Mouse (Mus musculus): ENCODE data around the gene Ubn1. TPM values are rescaled to one million over a fixed set of nuclear protein-coding genes. Genes with fewer than 3 reads are reported as not detected.

The Ubn1 gene
- polyA plus RNA-seq, 1 experiment from 2014 or later = 22.9 TPM

DNA sequence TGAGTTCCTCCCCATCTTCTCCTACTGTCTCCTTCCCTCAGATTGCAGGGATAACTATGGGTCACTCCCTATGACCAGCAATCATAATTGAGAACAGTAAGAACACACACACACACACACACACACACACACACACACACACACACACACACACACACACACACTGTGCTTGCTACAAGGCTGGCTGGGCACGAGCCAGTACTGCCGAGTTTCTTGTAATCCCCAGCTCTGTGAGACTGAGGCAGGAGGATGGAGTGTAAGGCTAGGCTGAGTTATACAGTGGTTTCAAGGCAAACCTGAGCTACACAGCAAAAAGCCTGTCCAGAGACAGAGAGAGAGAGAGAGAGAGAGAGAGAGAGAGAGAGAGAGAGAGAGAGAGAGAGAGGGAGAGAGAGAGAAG is 80.3 kb downstream of the Ubn1 start:
- peaks cover 21% of the 10 kb centered on the region for H3K4me1 ChIP-seq
- H3K36me3 ChIP-seq = no peaks in the 10 kb centered on the region
- WGBS = 56% methylated on average over 2 of the region's 2 CpGs
- H3K4me3 ChIP-seq = no peak overlapping the region
- no peak overlapping the region for H3K27ac ChIP-seq
- H3K9ac ChIP-seq = no peak overlapping the region
- no peaks in the 10 kb centered on the region for H3K9me3 ChIP-seq
- no peak overlapping the region for H3K4me2 ChIP-seq
- H3K27me3 ChIP-seq = peaks cover 59% of the 10 kb centered on the region
- ATAC-seq (ENCODE audit: insufficient number of reproducible peaks, insufficient read depth, low FRiP score, low TSS enrichment, low read depth) = no peak

DNA sequence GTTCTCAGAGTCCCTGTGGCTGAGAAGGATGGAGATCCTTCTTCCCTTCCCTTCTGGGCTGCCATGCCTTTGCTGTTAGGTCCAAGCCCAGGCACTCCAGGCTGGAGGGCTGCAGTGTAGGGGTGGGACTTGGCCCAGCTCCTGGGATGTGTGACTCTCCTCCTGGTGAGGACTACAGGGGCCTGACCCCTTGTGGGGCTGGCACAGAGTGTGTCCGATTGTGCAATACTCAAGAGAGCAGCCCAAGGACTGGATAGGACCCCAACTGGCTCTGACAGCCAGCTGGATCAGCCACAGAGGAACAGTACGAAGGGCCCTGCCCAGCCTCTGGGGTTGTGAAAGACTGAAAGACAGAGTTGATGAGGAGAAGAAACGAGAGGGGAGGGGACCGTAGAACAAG is 80.9 kb downstream of the Ubn1 start:
- Histone ChIP-seq H3K4me3 (peak overlapping the region; percentile 44; the same call in 1 of the 2 replicates), H3K9ac (no peak overlapping the region), H3K4me2 (peak overlapping the region; percentile 62), H3K9me3 (no peaks in the 10 kb centered on the region), H3K27ac (no peak overlapping the region), H3K4me1 (peaks cover 25% of the 10 kb centered on the region), H3K36me3 (no peaks in the 10 kb centered on the region), H3K27me3 (peaks cover 59% of the 10 kb centered on the region)
- WGBS = 13% methylated on average over 4 of the region's 4 CpGs
- ATAC-seq (ENCODE audit: insufficient number of reproducible peaks, insufficient read depth, low FRiP score, low TSS enrichment, low read depth) = no peak; the same call in 1 of the 2 replicates

DNA sequence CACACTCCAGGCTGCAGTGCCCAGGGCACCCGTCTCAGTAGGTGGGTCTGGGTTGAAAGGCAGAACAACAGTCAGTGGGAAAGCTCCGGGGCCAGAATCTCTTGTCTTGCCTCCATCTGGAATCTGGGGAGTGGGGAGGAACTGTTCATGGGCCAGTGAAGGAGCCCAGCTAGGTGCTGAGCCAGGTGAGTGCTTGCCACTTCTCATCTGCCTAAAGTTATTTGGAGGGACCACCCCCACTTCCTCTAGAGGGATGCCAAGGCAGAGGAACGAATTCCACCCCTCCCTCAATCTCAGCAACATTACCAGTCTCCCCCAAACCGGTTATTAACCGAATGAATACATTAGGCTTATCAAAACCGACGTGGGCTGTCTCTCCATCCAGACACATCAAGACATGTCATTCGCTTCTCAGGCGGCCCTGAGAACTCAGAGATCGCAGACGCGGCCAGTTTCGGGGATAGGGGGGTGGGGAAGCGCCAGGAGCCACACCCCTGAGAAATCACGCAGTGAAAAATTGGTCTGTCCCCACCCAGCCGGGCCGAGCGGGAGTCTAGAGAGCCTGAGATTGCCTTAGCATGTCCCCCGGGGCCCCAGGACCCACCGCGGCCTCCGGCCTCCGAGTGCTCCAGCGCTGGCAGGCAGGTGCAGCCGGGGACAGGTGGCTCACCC is 81.5 kb downstream of the Ubn1 start:
- ATAC-seq (ENCODE audit: insufficient number of reproducible peaks, insufficient read depth, low FRiP score, low TSS enrichment, low read depth) = no peak
- peaks cover 59% of the 10 kb centered on the region for H3K27me3 ChIP-seq
- no peak overlapping the region for H3K27ac ChIP-seq
- peak overlapping the region; percentile 44 for H3K4me3 ChIP-seq
- H3K9me3 ChIP-seq = no peaks in the 10 kb centered on the region
- H3K4me1 ChIP-seq = peaks cover 30% of the 10 kb centered on the region
- 2% methylated on average over 25 of the region's 25 CpGs for WGBS
- peak overlapping the region; percentile 41; the same call in 1 of the 2 replicates for H3K9ac ChIP-seq
- H3K36me3 ChIP-seq = no peaks in the 10 kb centered on the region
- peak overlapping the region; percentile 62 for H3K4me2 ChIP-seq

DNA sequence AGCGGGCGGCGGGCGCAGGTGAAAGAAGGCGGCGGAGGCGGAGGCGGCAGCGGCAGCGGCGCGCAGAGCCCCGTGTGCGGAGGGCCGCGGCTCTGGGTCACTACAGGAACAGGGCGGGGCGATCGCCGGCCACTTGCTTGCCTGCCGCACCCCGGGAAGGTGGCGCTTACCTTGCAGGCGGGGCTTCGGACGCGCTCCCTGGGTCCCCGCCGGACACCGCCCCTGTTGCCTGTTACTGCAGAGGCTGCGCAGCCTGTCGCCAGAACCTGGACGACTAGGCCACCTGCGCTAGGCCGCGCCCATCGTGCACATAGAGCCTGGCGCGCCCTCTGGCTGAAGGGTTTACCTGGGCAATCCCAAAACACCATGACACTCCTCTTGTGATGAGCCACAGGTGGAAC is 82.5 kb downstream of the Ubn1 start, which contains the start of gene Ppl:
Gene Ppl, minus strand, starts transcription at position 21 of the 401 bp plus-strand sequence.
- ATAC-seq (ENCODE audit: insufficient number of reproducible peaks, insufficient read depth, low FRiP score, low TSS enrichment, low read depth) = no peak
- H3K27me3 ChIP-seq = peaks cover 59% of the 10 kb centered on the region
- whole genome bisulfite sequencing = 1% methylated on average over 39 of the region's 39 CpGs

DNA sequence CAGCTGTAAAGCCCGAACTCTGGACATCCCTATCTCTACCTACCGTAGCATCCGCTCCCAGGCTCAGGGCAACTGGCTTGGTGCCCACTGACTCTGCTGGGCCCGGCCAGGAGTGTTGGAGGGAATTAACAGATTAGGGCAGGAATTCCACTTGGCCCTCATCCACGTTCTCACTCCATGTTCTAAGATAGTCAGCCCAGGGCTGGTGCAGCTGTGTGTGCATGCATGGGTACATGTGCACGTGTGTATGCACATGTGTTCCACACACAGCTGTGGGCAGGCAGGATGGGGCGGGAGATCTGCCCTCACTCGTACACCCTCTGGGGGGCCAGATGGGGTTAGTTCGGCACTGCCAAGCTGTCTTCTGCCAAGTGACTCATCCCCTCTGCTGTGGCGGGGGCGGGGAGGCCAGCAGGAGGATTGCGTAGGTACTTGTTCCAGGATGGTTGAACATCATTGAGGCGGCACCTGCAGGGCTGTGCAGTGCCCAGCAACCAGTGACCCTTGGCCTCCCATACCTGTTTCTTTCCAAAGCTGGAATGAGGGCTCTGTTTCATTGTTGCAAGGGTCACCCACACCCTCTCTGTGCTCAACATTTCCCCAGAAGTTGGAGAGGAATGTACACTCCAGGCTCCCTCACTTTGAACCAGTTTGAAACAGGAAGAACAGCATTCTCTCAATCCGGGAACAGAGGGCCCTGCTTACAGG is 84.9 kb downstream of the Ubn1 start:
- ATAC-seq (ENCODE audit: insufficient number of reproducible peaks, insufficient read depth, low FRiP score, low TSS enrichment, low read depth) = no peak
- no peak overlapping the region for H3K4me2 ChIP-seq
- WGBS = 64% methylated on average over 14 of the region's 14 CpGs

More for the DNA sequence above, 82.5 kb downstream of the Ubn1 start, which contains the start of gene Ppl:
- peak within 1 kb of the TSS; percentile 44 for H3K4me3 ChIP-seq
- H3K27ac ChIP-seq = no peak within 1 kb of the TSS; the same call in 1 of the 2 replicates
- peaks cover 30% of the 10 kb centered on the region for H3K4me1 ChIP-seq
- H3K9me3 ChIP-seq = no peaks in the 10 kb centered on the region
- no peaks in the 10 kb centered on the region for H3K36me3 ChIP-seq
- H3K4me2 ChIP-seq = peak within 1 kb of the TSS; percentile 62
- peak within 1 kb of the TSS; percentile 41 for H3K9ac ChIP-seq

DNA sequence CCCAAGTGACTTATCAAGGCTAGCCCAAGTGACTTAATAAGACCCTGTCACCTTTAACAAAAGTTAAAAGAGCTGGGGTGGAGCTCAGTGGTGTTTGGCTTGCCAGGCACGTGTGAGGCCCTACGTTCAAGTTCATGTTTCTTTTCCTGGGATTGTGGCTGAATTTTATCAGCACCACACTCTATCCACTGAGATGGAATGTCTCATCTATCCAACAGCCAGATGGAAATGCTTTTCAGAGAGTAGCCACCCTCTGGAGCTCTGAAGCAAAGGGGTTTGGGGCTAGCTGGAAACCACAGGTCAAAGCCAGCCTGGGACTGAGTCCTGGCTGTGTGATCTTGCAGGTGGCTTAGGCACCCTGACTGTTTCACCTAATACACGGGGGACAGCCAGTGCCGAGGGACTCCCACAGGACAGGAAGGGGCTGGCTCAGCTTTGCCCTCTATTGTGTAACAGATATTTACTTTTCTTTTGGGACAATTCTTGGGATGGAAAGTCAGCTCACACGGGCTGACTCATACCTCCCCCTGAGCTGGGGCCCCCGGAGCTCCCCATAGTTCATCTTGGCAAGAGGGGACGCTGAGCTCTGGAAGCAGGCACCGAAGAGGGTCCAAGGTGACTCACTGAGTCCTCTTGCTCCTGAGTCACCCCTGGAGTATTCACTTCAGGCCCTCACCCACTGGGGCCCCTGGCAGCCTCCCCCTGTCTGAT is 85.8 kb downstream of the Ubn1 start:
- H3K4me1 ChIP-seq = peaks cover 30% of the 10 kb centered on the region
- no peak for ATAC-seq (ENCODE audit: insufficient number of reproducible peaks, insufficient read depth, low FRiP score, low TSS enrichment, low read depth)
- H3K36me3 ChIP-seq = no peaks in the 10 kb centered on the region
- no peaks in the 10 kb centered on the region for H3K9me3 ChIP-seq
- no peak overlapping the region for H3K4me3 ChIP-seq
- no peak overlapping the region for H3K4me2 ChIP-seq
- 65% methylated on average over 8 of the region's 8 CpGs for WGBS
- no peak overlapping the region for H3K9ac ChIP-seq
- peaks cover 41% of the 10 kb centered on the region for H3K27me3 ChIP-seq
- peak overlapping the region; percentile 9 for H3K27ac ChIP-seq

More for the DNA sequence above, 84.9 kb downstream of the Ubn1 start:
- Histone ChIP-seq H3K9me3 (no peaks in the 10 kb centered on the region), H3K27ac (0 out of 2 replicates have a peak overlapping the region, but pooled peaks have one; percentile 28), H3K4me1 (peaks cover 30% of the 10 kb centered on the region), H3K27me3 (peaks cover 50% of the 10 kb centered on the region), H3K9ac (no peak overlapping the region), H3K36me3 (no peaks in the 10 kb centered on the region), H3K4me3 (no peak overlapping the region)

Other genes with a start within 250 kb of the Ubn1 start
- gene 4930562C15Rik, start 214.6 kb upstream of the Ubn1 start, polyA plus RNA-seq (2015; fragmentation: Nextera tagmentation; extraction: Ambion mirVana) = 0.44 and 0.89 TPM in 2 replicates
- 40.2 and 41.5 TPM in 2 replicates for gene Ubald1, start 169.7 kb upstream of the Ubn1 start, polyA plus RNA-seq (2015; fragmentation: Nextera tagmentation; extraction: Ambion mirVana)
- 87.7 and 95.2 TPM in 2 replicates for gene Mgrn1, start 163.8 kb upstream of the Ubn1 start, polyA plus RNA-seq (2015; fragmentation: Nextera tagmentation; extraction: Ambion mirVana)
- gene Nudt16l1, start 111.3 kb upstream of the Ubn1 start, polyA plus RNA-seq (2015; fragmentation: Nextera tagmentation; extraction: Ambion mirVana) = 179 and 185 TPM in 2 replicates
- gene Anks3, start 85.9 kb upstream of the Ubn1 start, polyA plus RNA-seq (2015; fragmentation: Nextera tagmentation; extraction: Ambion mirVana) = 67.6 and 68.4 TPM in 2 replicates
- not detected in 2 replicates for gene Sept12, start 52.2 kb upstream of the Ubn1 start, polyA plus RNA-seq (2015; fragmentation: Nextera tagmentation; extraction: Ambion mirVana)
- gene Smim22, start 42.8 kb upstream of the Ubn1 start, polyA plus RNA-seq (2015; fragmentation: Nextera tagmentation; extraction: Ambion mirVana) = 5.4 and 10.0 TPM in 2 replicates
- gene Rogdi, start 36.5 kb upstream of the Ubn1 start, polyA plus RNA-seq (2015; fragmentation: Nextera tagmentation; extraction: Ambion mirVana) = 59.2 and 65.8 TPM in 2 replicates
- 139 and 143 TPM in 2 replicates for gene Glyr1, start 194 bp upstream of the Ubn1 start, polyA plus RNA-seq (2015; fragmentation: Nextera tagmentation; extraction: Ambion mirVana)
- gene Ppl, start 82.4 kb downstream of the Ubn1 start, polyA plus RNA-seq (2015; fragmentation: Nextera tagmentation; extraction: Ambion mirVana) = 7.9 and 8.4 TPM in 2 replicates
- gene Sec14l5, start 97.1 kb downstream of the Ubn1 start, polyA plus RNA-seq (2015; fragmentation: Nextera tagmentation; extraction: Ambion mirVana) = 0.06 and 0.14 TPM in 2 replicates
- gene Nagpa, start 154.0 kb downstream of the Ubn1 start, polyA plus RNA-seq (2015; fragmentation: Nextera tagmentation; extraction: Ambion mirVana) = 16.7 and 17.9 TPM in 2 replicates
- 1.7 and 2.9 TPM in 2 replicates for gene AU021092, start 172.2 kb downstream of the Ubn1 start, polyA plus RNA-seq (2015; fragmentation: Nextera tagmentation; extraction: Ambion mirVana)
- gene Alg1, start 183.6 kb downstream of the Ubn1 start, polyA plus RNA-seq (2015; fragmentation: Nextera tagmentation; extraction: Ambion mirVana) = 31.2 and 38.1 TPM in 2 replicates
- gene Eef2kmt, start 205.9 kb downstream of the Ubn1 start, polyA plus RNA-seq (2015; fragmentation: Nextera tagmentation; extraction: Ambion mirVana) = 17.0 and 20.3 TPM in 2 replicates

All from embryonic facial prominence, embryonic 13.5 days (tissue).